Mouse (Mus musculus): ENCODE measurements around the gene Cdc26. TPM values are rescaled to one million over a fixed set of nuclear protein-coding genes. Genes with fewer than 3 reads are reported as not detected.
A peak's percentile ranks its signal among the peaks of the same experiment; 100 is the strongest.

Gene Cdc26
- 25.2 and 28.3 TPM in 2 replicates for polyA plus RNA-seq (2012; rRNA removed)

DNA sequence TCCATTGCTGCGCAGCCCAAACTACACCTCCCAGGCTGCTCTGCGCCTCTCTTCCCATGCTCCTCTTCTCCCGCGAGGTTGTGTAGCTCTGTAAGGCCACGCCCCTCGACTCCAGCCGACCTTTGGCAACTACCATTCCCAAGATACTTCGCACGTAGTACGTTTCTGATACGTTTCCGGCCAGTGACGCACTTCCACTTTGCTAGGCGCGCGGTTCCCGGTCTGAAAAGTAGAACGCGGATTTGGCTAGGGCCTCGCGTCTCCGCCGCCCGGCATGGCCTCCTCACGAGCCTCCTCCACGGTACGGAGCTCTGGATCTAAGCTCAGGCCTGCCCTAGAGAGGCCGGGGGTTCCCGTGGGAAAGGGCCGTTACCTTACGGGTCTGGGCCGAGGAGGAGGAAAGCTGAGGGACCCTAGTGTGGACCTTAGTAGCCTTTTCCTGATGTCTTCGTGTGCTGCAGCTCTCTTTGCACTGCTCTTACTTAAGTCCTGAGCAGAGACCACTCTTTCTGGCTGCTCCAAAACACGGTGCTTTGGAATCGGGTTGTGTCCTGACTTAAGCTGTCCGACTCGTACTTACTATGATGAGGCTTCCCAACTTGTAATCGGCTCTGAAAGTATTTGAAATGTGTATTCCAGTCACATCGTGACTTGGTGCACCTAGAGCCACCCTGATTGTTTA is at the start of gene Cdc26, which contains the start of gene Prpf4:
Gene Cdc26, minus strand, starts transcription at position 42 of the 682 bp plus-strand sequence.
Gene Prpf4, plus strand, starts transcription at position 197 of the 682 bp plus-strand sequence.
- peak; percentile 99 for DNase-seq (ENCODE audit: low read depth, low spot score)
- WGBS, result under 1% methylated on average over 39 of the region's 39 CpGs

DNA sequence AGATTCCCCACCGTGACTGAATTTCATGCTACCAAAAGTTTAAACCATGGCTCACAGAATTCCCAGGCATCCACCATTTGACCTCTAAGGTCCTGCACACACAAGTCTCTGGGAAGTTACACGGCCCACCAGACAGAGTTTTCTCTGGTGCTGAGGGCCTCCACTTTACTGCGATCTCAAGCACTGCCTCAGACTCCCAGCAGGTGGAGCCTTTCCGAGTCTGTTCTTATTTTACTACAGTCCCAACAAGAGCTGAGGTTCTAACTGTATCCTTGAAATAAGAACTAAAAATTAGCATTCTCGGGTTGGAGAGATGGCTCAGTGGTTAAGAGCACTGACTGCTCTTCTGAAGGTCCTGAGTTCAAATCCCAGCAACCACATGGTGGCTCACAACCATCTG is 46.6 kb upstream of the Cdc26 start:
- WGBS, result 32% methylated on average over 5 of the region's 5 CpGs
- DNase-seq (ENCODE audit: low read depth, low spot score), result no peak

DNA sequence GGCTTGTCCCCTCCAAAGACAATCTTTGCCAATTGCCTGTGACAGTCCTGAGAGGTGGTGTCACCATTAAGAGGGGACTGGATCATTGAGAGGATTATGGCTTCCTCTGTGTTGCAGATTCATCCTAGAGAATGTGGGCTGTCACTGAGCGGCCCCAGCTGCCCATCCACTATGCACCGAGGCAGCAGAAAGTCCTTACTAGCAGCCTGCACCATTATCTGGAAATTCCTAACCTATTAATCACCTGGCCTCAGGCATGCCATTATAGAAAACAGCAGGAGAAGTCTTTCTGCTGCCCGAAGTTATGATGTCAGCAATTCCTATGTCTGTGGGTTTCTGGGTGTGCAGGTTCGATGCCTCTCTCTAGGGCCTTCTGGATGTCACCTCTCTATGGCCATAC is 32.5 kb upstream of the Cdc26 start:
- 75% methylated on average over 4 of the region's 4 CpGs for WGBS
- no peak for DNase-seq (ENCODE audit: low read depth, low spot score)

DNA sequence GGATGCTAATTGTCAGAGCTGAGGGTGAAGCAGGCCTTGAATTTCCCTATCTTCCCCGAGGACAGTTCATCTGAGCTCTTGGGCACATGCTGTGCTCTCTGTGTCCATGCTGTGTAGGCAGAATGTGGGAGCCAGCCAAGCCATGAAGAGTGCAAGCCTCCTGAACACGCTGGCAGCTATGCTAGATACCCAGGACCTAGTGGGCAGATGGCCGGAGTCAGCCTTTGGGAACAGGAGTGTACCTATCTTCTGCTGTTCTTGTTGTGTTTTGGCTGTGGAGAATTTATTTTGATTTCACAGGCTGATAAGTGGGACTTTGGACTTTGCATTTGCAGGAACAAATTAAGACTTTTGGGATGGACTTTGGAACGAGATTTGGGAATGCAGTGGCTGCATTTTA is 32.1 kb upstream of the Cdc26 start:
- no peak for DNase-seq (ENCODE audit: low read depth, low spot score)
- WGBS, result 52% methylated on average over 4 of the region's 4 CpGs

DNA sequence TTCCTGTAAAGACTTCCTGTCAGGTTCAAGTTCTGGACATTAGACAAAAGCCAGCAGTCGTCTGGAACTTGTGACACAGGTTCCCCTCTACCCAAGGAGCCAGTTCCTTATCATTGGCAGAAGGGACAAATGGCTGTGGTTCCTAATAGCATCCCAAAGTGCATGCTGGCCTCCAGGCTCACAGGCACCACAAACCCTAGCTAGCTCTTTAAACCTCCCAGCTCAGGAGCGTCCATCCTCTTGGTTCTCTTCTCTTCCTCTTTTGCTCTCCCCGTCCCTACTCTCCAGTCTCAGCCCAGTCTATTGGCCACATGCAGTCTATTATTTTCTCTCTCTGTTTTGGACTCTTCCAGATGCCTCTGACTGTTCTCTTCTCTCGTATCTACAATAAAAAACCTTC is 31.4 kb upstream of the Cdc26 start:
- 71% methylated on average over 4 of the region's 4 CpGs for WGBS

DNA sequence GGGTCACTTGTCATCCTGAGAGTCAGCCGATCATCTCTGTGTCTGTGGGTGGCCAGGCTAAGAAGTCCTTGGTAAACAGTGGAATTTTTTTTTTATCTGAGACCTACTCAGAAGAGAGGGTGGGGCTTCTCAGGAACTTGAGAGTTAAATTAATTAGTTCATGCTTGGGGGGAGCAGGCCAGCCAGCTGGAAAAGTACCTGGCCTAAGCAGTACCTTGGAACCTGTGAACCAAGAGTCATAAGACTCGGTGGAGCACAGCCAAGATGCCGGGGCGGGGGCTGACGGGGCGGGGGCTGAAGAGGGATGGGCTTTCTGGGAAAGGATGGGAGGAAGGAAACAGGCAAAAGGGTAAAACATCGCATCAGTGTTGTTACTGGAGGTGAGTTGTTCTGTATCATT is 29.4 kb upstream of the Cdc26 start:
- 51% methylated on average over 7 of the region's 7 CpGs for WGBS
- no peak for DNase-seq (ENCODE audit: low read depth, low spot score)

More for the DNA sequence above, 31.4 kb upstream of the Cdc26 start:
- no peak for DNase-seq (ENCODE audit: low read depth, low spot score)

DNA sequence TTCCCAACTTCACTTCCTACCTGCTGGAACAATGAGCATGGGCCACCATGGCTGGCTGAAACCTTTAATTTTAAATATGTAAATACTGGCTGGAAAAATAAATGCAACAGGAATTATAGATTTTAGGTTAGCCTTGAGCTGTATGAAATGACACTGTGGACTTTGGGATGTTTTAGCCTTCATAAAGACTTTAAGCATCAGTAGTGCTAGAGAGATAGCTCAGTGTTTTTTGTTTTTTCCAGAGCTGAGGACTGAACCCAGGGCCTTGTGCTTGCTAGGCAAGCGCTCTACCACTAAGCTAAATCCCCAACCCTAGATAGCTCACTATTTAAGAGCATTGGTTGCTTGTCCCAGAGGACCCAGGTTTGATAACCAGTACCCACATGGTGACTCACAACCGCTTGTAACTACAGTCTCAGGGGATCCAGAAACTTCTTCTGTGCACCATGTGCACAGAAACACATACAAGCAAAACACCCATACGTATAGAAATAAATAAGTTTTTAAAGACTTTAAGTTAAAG is 28.9 kb upstream of the Cdc26 start:
- 89% methylated on average over 3 of the region's 3 CpGs for WGBS

DNA sequence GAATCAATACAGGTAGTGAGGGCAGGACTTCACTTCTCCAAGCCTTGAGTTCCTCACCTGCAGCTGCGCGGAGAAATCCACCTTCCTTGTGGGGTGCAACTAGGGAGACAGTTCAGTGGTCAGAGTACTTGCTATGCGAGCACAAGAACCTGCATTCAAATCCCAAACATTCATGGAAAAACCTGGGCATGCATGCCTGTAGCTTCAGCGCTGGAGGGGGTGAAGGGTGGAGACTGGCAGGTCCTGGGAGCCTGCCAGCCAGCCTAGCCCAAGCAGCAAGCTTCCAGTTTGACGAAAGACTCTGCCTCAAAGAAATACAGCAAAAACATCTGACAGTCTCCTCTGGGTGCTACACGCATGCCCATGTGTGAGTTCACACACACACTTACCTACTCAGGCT is 26.6 kb upstream of the Cdc26 start, which contains the start of gene Rnf183:
Gene Rnf183, minus strand, starts transcription at position 172 of the 400 bp plus-strand sequence.
- no peak for DNase-seq (ENCODE audit: low read depth, low spot score)
- WGBS, result 63% methylated on average over 6 of the region's 6 CpGs

More for the DNA sequence above, 28.9 kb upstream of the Cdc26 start:
- no peak for DNase-seq (ENCODE audit: low read depth, low spot score)

DNA sequence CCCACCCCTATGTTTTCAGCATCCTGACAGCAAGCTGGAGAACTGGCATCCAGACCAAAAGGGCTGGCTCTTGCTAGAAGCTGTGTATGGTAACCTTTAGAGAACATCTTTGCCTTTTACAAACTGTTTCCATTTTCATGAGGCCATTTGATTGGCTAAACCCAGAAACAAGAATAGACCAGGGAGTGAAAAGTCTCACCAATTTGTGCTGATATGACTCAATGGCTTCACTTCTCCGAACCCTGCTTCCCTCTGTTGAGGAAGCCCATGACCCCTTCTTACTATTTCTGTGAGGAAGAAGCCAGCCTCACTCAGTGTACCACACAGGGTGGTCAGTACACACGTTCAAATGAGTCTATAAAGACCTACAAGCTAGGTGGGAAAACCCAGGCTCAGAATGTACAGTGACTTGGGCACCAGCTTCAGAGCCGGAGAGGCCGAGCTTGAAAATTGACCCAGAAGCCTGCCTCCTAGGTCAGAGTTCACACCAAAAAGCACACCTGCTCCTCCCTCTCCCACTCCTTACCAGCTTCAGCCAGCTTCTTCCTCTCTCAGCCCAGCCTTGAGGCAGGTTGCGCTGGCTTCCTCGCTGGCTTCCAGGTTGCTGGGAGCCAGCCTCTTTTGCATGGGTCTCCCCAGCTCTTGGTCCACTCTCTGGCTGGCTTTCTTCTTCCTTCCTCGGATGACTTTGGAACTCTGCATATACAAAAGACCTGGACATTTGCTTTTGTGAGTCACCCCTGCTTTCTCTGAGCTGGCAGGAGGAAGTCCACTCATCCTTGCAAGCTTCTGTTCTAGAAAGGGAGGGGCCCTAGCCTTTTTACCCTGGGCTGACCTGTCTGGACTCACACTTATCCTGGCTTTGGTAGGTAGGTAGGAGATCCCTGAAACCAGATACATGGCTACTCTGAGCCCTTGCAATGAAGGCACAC is 25.8 kb upstream of the Cdc26 start:
- 39% methylated on average over 7 of the region's 7 CpGs for WGBS
- DNase-seq (ENCODE audit: low read depth, low spot score), result no peak

DNA sequence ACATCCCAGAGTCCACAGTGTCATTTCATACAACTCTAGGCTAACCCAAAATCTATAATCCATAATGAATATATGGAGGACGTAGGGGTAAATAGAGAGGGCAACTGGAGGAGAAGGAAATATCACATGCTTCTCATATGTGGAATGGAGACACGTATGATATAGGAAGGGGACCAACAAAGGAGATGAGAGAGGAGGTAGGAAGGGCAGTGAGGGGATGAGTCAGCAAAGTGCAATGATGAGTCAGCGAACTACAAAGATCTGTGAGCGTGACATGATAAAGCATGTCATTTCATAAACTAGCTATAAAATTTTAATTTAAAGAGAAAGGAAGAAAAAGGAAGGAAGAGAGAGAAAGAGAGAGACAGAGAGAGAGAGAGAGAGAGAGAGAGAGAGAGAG is 23.1 kb upstream of the Cdc26 start:
- WGBS, result 79% methylated on average over 4 of the region's 4 CpGs
- no peak for DNase-seq (ENCODE audit: low read depth, low spot score)

DNA sequence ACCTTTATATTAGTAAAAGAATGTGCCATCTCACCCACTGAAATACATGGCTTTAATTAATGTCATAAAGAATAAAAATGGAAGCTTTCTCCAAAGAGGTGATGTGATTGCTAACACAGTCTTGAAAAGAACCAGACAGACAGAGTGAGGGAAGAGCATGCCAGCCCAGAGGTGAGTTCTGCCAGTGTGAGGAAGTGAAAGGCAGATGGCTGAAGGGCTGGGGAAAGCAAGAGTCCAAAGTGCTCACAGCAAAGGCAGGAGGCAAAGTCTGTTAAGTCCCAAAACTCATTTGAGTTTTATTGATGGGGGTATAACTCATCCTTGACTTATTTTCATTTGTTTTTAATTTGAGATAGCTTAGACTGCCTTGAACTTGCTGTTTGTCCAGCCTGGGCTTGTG is 22.2 kb upstream of the Cdc26 start:
- no peak for DNase-seq (ENCODE audit: low read depth, low spot score)

DNA sequence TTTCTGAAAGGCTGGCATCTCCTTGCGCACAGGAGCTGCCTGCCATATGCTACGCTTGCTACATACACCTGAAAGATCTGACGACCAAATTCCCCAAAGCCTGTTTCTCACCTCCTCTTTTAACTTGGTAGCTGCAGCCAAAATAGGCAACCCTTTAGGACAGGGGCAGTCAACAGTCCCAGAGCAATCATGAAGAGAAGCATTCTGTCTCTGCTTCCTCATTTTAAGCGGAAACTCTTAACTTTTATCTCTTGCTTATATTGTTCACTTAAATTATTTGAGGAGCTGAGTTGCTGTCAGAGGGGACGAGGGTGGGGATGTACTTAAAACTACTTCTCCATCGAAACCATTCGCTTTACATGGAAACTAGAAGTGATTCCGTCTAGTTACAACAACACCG is 21.2 kb upstream of the Cdc26 start:
- DNase-seq (ENCODE audit: low read depth, low spot score), result no peak
- 88% methylated on average over 9 of the region's 9 CpGs for WGBS

DNA sequence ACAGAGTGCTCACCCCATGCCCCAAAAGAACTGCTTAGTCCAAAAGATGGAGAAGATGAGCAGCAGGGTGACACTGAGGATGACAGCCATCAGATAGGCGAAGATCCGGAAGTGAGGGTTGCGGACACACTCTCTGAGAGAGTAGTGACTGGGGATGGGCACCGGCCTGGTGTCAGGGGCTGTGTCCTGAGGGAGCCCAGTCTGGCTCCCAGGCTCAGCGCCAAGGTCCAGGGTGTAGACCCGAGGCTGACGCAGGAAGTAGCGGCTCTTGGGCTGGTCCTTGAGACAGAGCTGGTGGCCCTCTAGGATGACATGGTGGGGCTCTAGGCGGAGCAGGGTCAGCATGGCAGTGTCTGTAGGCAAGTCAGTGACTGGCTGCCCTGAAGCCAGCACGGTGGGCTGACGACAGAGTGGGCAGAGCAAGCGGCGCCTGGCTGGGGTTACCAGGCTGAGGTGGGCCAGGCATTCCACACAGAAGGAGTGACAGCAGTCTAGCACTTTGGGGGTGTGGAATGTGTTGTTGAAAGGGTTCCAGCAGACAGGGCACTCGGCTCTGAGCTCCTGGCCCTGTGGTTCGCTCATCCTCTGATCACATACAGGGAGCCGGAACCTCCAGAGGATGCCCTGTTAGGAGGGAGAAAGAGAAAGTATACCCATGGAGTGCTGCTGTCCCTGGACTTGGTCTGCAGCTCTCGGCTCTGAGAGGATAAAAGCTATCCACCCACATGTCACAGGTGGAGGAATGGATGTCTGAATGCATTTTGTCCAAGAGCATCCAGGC is 19.7 kb upstream of the Cdc26 start:
- DNase-seq (ENCODE audit: low read depth, low spot score), result no peak
- 70% methylated on average over 17 of the region's 17 CpGs for WGBS

DNA sequence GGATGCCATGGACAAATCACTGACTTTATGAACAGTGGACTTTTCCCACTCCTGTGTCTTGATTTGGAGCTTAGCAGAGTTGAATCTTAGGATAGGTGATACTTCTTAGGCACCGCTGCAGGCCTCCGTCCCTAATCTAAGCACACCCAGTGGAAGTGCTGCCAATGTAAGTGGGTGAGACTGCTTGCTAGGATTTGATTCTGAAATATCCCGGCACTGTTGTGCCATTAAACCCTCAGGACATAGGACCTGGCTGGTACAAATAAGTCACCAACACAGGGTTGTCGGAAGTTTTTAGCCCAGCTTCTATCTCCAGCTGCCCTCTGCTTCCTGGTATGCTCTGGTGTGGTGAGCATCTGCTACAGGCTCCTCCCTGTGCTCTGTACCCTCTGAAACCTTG is 17.4 kb upstream of the Cdc26 start:
- 92% methylated on average over 4 of the region's 4 CpGs for WGBS
- DNase-seq (ENCODE audit: low read depth, low spot score), result no peak

DNA sequence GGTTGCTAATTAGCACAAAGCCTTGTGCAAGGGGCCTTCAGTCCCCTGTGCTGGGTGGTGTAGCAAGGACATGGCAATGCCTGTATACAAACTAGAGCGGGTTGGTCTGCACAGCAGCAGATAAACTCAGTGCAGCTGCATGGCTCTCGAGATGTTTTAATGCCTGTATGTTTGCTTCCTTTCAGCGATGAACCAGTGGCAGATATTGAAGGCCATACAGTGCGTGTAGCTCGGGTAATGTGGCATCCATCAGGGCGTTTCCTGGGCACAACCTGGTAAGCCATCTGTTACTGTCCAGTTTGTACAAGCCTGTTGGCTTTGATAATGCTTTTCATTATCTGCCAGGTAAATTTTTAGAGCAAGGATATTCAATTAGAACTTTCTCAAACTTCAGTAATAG is 10.6 kb upstream of the Cdc26 start:
- WGBS, result 91% methylated on average over 6 of the region's 6 CpGs
- DNase-seq (ENCODE audit: low read depth, low spot score), result no peak

DNA sequence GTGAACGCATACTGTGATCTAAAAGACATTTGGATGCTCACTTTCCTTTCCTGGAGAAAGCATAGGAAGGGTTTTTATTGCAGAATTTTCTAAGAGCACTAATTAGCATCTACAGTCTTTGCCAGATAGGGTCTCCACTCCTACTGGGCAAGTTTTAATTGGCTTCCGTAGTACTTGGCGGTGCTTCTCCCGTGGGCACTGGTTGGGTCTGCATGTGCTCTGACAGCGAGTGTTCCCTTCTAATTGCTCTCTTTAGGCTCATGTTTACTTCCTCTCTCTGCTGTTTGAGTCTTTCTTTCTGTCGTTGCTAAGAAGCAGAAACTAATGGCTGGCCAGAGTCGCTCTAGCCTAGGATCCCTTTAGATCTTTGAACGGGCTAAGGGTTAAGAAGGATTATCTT is 10.0 kb upstream of the Cdc26 start:
- 87% methylated on average over 8 of the region's 8 CpGs for WGBS

DNA sequence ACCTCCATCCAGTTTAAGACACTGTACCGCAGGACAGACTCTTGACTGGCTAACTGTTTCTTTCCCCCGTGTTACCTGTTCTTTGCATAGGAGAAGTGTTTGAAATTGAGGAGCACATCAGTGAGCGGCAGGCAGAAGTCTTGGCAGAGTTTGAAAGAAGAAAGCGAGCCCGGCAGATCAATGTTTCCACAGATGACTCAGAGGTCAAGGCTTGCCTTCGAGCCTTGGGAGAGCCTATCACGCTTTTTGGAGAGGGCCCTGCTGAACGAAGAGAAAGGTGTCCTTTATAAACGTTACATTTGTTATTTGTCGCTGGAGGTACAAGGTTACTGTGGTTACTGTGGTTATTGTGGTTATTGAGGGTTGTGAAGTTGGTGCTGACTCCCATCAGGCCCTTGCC is 3.2 kb upstream of the Cdc26 start:
- DNase-seq (ENCODE audit: low read depth, low spot score), result no peak
- WGBS, result 87% methylated on average over 10 of the region's 10 CpGs

More for the DNA sequence above, 10.0 kb upstream of the Cdc26 start:
- no peak for DNase-seq (ENCODE audit: low read depth, low spot score)

DNA sequence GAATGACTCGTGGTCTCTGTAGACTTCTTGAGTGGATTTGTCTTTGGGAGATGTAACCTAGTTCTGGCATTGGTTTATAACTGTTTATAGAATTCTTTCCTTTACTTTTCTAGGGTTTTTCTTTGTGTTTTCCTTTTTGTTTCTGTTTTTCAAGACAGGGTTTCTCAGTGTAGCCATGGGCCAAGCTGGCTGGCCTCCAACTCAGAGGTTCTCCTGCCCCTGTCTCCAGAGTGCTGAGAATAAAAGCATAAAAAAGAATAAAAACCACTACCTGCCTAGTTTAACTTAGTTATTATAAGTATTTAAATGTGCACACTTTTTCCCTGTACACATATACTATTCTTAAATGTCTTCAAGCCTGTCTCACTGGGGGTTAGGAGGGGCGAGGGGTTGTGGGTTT is 1.9 kb upstream of the Cdc26 start:
- no peak for DNase-seq (ENCODE audit: low read depth, low spot score)
- 71% methylated on average over 2 of the region's 2 CpGs for WGBS

DNA sequence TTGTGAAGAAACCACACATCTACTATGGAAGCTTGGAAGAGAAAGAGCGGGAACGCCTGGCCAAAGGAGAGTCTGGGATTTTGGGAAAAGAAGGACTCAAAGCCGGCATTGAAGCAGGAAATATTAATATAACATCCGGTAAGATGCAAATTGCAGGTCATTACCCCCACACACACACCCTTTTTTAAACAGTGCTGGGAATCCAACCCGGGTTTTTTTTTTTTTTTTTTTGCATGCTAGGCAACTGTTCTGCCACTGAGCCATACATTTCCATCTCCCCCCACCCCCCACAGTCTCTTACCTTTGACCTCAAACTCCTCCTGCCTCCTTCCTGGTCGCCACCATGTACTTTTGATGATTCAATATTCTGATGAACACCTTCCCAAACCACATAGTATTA is 1.2 kb upstream of the Cdc26 start:
- no peak for DNase-seq (ENCODE audit: low read depth, low spot score)
- WGBS, result 6% methylated on average over 6 of the region's 6 CpGs
